Mouse (Mus musculus): Measurements from ENCODE around the gene Heatr1. TPM values are rescaled to one million over a fixed set of nuclear protein-coding genes. Genes with fewer than 3 reads are reported as not detected.

Gene Heatr1
- total RNA-seq (2022): 10 to 100 TPM in 3 of 4 experiments, 1 to 10 TPM in 1; 9.7 to 16.3 (median 13.4) TPM

DNA sequence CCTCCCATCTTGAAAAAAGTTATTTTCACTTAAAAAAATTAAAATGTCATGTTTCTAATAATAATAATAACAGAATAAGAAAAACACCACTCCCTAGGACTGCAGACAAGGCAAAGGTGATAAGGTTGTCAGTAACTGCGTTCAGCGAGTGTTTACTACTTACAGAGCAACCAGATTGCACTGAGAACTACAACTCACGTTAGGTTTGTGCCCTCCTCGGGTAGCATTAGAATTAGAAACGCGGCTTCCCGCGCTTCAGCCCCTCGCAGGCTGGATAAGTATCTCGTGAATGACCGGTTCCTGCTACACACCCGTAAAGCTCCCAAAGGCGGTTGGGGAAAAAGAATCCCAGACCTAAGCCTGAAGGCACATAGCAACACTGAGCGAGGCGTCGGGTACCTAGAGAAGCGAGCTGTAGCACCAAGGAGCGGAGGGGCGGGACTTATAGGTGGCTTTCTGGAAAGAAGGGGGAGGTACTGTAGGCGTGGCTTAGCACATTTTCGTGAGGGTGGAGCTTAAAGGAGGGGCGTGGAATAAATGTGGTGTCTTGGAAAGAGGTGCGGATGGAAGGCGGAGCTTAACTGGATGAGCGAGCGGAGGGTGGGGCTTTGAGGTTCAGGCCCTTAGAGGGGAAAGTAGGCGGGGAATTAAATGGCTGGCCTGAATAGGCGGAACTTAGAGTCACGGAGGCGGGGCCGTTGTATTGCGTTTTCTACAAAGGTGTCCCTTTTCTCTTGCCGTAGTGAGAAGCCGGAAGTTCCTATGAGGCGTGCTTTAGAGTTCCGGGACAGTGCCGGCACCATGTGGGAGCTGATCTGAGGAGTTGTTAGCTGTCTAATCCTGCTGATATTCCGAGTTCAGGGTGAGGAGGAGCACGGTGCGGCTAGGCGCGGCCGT lies at the start of gene Heatr1:
Gene Heatr1 (plus strand): TSS at position 419 of the 897 bp plus-strand sequence.
- DNase-seq (ENCODE audit: low spot score in 2 of 2): peak; percentile 96

GRCm38 (mm10) chr13:12346837-12347236 lies 48.0 kb upstream of the Heatr1 start:
- no peak for DNase-seq (ENCODE audit: low spot score in 2 of 2)

- no peak for DNase-seq (ENCODE audit: low spot score in 2 of 2)
Observed at GRCm38 (mm10) chr13:12349197-12349824, 45.5 kb upstream of the Heatr1 start.

- DNase-seq (ENCODE audit: low spot score in 2 of 2): no peak
Observed at GRCm38 (mm10) chr13:12356184-12356583, 38.6 kb upstream of the Heatr1 start.

GRCm38 (mm10) chr13:12357554-12357953 lies 37.3 kb upstream of the Heatr1 start:
- no peak for DNase-seq (ENCODE audit: low spot score in 2 of 2)

GRCm38 (mm10) chr13:12361486-12361885 lies 33.3 kb upstream of the Heatr1 start:
- no peak for DNase-seq (ENCODE audit: low spot score in 2 of 2)

DNA sequence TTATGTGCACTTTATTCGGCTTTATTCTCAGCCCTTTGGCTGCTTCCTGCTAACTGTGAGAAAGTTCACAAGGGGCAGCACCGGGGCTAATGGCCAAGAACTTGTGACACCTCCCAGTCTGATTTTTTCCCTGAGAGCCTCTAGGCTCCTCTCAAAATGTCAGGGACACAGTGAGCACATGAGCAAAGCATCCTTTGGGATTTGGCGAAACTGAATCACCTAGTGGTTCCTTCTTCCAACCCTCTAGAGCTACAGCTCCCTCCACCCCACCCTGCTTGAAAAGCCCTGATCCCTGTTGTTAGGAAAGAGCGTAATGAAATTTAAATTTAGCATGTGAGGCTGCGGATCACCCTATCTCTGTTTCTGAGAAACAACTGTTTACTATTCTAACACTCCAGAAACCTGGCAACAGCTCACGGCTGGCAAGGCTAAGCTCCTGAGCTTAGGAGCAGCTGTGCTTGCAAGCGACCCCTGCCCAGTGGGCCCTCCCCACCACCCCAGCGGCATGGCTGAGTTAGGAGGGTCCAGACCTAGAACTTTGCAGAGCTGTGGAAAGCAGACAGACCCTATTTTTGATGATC lies 25.7 kb upstream of the Heatr1 start:
- peak; percentile 33 to 48 for DNase-seq (ENCODE audit: low spot score in 2 of 2)

GRCm38 (mm10) chr13:12369930-12370329 lies 24.9 kb upstream of the Heatr1 start:
- DNase-seq (ENCODE audit: low spot score in 2 of 2): peak; percentile 46 to 51

GRCm38 (mm10) chr13:12372755-12373154 lies 22.1 kb upstream of the Heatr1 start:
- DNase-seq (ENCODE audit: low spot score in 2 of 2): no peak

- DNase-seq (ENCODE audit: low spot score in 2 of 2): no peak
Observed at GRCm38 (mm10) chr13:12376778-12377177, 18.0 kb upstream of the Heatr1 start.

DNA sequence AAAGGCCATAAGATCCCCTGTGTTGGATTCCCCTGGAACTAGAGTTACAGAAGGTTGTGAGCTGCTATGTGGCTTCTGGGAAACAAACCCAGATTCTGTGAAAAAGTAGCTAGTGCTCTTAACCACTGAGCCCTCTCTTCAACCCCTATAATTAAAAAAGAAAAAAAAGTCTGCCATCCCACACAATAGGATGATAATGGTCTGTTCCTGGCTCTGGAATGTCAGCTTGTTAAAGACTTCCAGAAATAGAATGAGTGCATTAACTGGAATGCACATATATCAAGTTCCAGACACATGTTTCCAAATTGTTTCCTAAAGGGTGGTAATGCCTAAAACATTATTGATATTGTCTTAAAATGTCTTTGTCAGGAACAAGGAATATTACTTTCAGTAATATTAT lies 10.0 kb upstream of the Heatr1 start:
- DNase-seq (ENCODE audit: low spot score in 2 of 2): no peak

DNA sequence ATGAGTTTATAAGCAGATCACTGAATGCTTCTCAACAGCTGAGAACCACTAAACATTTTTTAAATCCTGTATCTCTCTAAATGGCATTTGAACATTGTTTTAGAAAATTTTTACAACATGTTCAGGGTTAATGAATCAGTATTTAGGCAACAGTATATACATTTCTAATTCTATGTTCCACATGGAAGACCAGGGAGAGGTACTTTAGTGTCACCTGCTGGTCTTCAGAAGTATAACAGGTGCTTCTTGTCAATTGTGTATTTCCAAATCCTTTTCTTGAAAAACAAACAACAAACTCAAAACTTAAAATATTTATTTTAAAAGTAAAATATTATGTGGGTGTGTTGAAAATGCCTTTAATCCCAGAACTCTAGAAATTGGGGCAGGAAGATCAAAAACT lies 8.5 kb upstream of the Heatr1 start:
- no peak for DNase-seq (ENCODE audit: low spot score in 2 of 2)

DNA sequence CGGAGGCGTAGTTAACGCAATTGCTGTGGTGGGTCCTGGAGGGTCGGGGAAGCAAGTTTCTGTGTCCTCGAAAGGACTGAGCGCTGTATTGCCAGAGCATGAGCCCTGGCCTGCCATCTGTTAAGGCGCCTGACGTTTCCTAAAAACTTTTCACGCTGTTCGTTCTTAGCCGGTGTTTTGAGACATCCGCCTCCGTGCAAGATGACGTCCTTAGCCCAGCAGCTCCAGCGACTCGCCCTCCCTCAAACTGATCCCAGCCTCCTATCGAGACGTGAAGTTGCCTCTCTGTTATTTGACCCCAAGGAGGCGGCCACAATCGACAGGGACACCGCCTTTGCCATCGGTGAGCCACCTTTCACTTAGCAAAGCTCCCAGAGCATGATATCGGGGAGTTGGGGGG lies 744 bp downstream of the Heatr1 start:
- DNase-seq (ENCODE audit: low spot score in 2 of 2): no peak

DNA sequence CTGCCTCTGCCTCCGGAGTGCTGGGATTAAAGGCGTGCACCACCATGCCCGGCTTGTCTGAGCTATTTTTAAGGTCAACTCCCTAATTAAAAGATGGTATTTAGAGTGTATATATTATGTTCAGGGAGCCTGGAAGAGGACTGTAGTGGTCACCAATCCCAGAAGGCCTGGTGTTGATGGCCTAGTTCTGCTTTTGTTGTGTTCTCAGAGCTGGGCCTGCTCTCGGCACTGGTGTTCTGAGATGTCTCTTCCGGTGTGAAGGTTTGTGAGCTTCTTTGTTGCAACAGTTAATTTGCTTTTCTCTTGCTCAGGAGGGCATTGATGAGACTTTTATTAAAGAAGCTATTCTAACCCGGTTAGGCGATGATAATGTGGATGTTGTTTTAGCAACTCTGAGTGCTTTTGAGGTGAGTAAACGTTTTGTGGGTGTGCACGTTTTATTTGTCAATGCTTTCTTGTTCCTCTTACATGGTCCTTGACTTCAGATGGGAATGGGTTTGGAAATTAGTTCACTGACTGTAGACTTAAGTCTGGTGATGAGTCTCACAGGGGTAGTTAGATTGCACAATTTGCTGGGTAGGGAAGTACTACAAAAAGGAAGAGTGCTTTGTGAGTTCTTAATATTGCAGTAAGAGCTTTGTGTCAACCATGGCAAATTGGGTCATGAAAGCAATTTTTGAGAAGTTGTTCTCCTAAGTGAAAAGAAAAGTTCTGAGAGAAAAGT lies 13.7 kb downstream of the Heatr1 start:
- no peak for DNase-seq (ENCODE audit: low spot score in 2 of 2)

GRCm38 (mm10) chr13:12412016-12412415 lies 17.2 kb downstream of the Heatr1 start:
- DNase-seq (ENCODE audit: low spot score in 2 of 2): no peak

DNA sequence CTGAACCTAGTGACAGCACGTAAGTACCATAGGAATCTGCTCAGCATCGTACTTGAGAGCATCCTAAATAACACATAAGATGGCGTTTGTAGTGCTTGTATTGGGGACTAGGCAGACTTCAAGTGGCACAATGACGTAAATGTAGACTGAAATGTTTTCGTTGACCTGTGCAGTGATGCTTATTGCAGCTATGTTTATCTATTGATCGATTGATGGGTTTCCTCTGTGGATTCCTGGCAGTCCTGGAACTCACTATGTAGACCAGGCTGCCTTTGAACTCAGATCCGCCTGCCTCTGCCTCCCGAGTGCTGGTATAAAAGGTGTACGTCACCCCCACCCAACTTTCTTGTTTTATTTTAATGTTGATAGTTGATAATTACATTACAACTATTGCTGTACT lies 25.8 kb downstream of the Heatr1 start:
- no peak for DNase-seq (ENCODE audit: low spot score in 2 of 2)

- DNase-seq (ENCODE audit: low spot score in 2 of 2): no peak
Observed at GRCm38 (mm10) chr13:12428556-12428955, 33.7 kb downstream of the Heatr1 start.

DNA sequence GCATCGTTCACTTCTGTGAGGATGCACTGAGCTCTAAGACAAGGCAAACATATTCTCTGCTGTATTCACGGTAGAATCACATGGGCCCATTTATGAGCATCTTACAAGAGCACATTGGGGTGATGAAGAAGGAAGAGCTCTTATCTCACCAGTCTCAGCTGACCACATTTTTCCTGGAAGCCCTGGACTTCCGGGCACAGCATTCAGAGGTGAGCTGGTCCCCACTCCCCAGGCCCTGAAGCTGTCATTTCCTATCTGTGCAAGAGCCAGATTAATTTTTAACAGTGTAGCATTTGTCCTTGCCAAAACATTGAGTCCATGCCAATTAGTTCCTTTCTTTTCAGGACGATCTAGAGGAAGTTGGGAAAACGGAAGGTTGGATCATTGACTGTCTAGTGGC lies 39.0 kb downstream of the Heatr1 start:
- DNase-seq (ENCODE audit: low spot score in 2 of 2): no peak

- no peak for DNase-seq (ENCODE audit: low spot score in 2 of 2)
Observed at GRCm38 (mm10) chr13:12439586-12439985, 44.8 kb downstream of the Heatr1 start.

GRCm38 (mm10) chr13:12440813-12441212 lies 46.0 kb downstream of the Heatr1 start:
- no peak for DNase-seq (ENCODE audit: low spot score in 2 of 2)

DNA sequence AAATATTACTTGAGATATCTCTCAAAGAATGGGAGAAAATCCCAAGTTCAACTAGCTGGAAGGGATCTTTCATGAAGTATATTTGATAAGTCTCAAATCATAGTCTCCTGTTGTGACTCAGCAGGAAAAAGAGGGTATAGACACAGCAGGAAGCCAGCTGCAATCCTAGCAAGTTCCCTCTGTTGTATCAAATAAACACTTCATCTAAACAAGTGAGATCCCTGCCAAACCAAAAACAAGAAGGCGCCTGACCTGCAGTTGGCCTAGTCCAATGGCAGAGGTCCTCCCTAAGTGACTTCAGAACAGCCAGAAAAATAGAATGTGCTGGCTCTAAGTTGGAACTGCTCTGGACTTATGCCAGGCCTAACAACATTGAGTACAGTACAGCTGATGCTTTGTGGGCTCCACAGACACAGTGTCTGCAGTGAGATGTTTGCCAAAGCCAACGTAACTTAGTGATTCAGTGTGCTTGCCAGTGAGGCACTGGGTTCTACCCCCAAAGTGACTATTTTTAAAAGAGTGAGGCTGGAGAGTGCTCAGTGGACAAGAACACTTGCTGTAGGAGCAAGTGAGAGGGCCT lies 47.3 kb downstream of the Heatr1 start:
- no peak for DNase-seq (ENCODE audit: low spot score in 2 of 2)
